Mouse (Mus musculus) embryonic fibroblast, embryonic 13.5 days (primary cell): ENCODE data around the gene Bbs5.

Experiments used
- CTCF ChIP-seq: IDR thresholded peaks from 2 replicates; pipeline ENCODE4 v1.5.1; 2011; ENCODE audit warnings: mild to moderate bottlenecking, control low read depth, low read length, moderate library complexity, borderline replicate concordance; ENCODE audit not compliant: insufficient read depth
- POLR2A ChIP-seq: IDR thresholded peaks from 2 replicates; pipeline ENCODE4 v1.6.1; 2011; ENCODE audit warnings: low read depth, mild to moderate bottlenecking, control low read depth, low read length, moderate library complexity

DNA sequence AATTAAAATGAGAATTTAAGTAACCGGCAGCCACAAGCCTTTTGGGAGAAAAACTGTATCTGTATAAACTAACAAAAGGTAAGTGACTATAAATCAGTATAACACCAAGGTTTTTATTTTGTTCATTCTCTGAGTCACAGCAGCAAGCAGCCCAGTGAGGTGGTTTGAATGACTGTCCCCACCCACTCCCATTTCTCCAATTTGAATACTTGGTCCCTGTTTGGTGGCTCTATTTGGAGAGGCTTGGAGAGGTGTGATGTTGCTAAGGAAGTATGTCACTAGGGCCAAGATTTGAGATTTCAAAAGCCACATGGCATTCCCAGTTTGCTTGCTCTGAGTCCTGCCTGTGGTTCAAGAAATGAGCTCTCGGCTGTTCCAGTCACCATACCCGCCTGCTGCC, 43.2 kb downstream of the Bbs5 start:
- TF ChIP-seq POLR2A (no peak), CTCF (no peak)
